Mouse (Mus musculus) midbrain, embryonic 15.5 days (tissue): ENCODE measurements around the gene Npas4. TPM values are rescaled to one million over a fixed set of nuclear protein-coding genes. Genes with fewer than 3 reads are reported as not detected.
"Not testable (repeated sequence)": the region's sequence is repeated elsewhere in the genome, so short reads cannot be mapped to it uniquely, and the experiment has no call there.

Experiments used
- ATAC-seq: fragments of 200-750 bp; cut with Nextera tagmentation; replicated peaks from 2 replicates; pipeline ENCODE4 v1.8.0; 2017; ENCODE audit warnings: moderate TSS enrichment
- H3K27ac ChIP-seq: fragments of 300-500 bp; sonication (generic); 2 replicates; pipeline ENCODE4 v1.5.1; 2015; ENCODE audit warnings: mild to moderate bottlenecking, inconsistent platforms
- H3K27me3 ChIP-seq: fragments of 300-500 bp; sonication (generic); replicated peaks from 2 replicates; pipeline ENCODE4 v1.6.1; 2015; ENCODE audit warnings: inconsistent platforms
- H3K36me3 ChIP-seq: fragments of 300-500 bp; sonication (generic); replicated peaks from 2 replicates; pipeline ENCODE4 v1.6.1; 2015; ENCODE audit warnings: inconsistent platforms
- H3K4me1 ChIP-seq: fragments of 300-500 bp; sonication (generic); 2 replicates; pipeline ENCODE4 v1.6.1; 2015; ENCODE audit warnings: inconsistent platforms
- H3K4me2 ChIP-seq: fragments of 300-500 bp; sonication (generic); 2 replicates; pipeline ENCODE4 v1.6.1; 2015; ENCODE audit warnings: inconsistent platforms, mild to moderate bottlenecking, moderate library complexity
- H3K4me3 ChIP-seq: fragments of 300-500 bp; sonication (generic); 2 replicates; pipeline ENCODE4 v1.5.1; 2015; ENCODE audit warnings: mild to moderate bottlenecking, inconsistent platforms
- H3K9ac ChIP-seq: fragments of 300-500 bp; sonication (generic); 2 replicates; pipeline ENCODE4 v1.6.1; 2015; ENCODE audit warnings: mild to moderate bottlenecking, inconsistent platforms
- H3K9me3 ChIP-seq: fragments of 300-500 bp; sonication (generic); 2 replicates; pipeline ENCODE4 v1.6.1; 2016; ENCODE audit warnings: inconsistent platforms
- WGBS: fragments of 180-500 bp; shearing (Covaris S2); methylation state at CpG from one replicate; pipeline ENCODE4 v1.1.7; 2015; ENCODE audit warnings: mixed read lengths; 5-methylcytosine and 5-hydroxymethylcytosine counted together
- polyA plus RNA-seq: library from polyadenylated mRNA; unstranded; fragments of >200 nt; fragmentation: Nextera tagmentation; extraction: Ambion mirVana; gene quantifications from 2 replicates; pipeline ENCODE4 v1.2.1, GENCODE M21; 2015

The Npas4 gene
- polyA plus RNA-seq, 1 experiment from 2014 or later = 0.67 TPM

- peaks cover 53% of the 10 kb centered on the region for H3K4me1 ChIP-seq
- H3K36me3 ChIP-seq = no peaks in the 10 kb centered on the region
- H3K27ac ChIP-seq = peak overlapping the region; percentile 81
- H3K4me2 ChIP-seq = peak overlapping the region; percentile 70
- H3K4me3 ChIP-seq = peak overlapping the region; percentile 48
- H3K9me3 ChIP-seq = no peaks in the 10 kb centered on the region
- WGBS = 11% methylated on average over 47 of the region's 47 CpGs
- ATAC-seq = peak; percentile 88
- H3K27me3 ChIP-seq = peaks cover 47% of the 10 kb centered on the region
- peak overlapping the region; percentile 50 for H3K9ac ChIP-seq
Measured at GRCm38 (mm10) chr19:4989434-4990255, 471 bp downstream of the Npas4 start.

DNA sequence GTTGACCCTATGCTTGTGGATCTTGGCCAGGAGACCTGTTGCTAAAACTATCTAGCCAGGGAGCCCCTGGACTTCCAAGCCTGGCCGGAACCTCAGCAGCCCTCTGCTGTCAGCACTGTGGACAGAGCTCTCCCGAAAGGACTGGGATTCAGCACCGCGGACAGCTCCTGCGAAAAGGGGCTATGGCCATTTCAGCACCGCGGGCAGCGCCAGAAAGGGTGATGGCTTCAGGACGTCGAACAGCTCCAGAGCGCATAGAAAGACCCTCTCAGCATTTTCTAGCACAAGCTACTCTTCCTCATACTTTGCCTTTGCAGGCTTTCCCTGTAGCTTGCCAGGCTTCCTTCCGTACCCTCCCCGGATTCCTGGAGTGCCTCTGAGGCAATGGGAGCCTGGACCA, 1.1 kb downstream of the Npas4 start:
- H3K27ac ChIP-seq = peak overlapping the region; percentile 81; the same call in 1 of the 2 replicates
- peaks cover 54% of the 10 kb centered on the region for H3K27me3 ChIP-seq
- H3K36me3 ChIP-seq = no peaks in the 10 kb centered on the region

GRCm38 (mm10) chr19:4981767-4982166, 8.3 kb downstream of the Npas4 start:
- H3K4me3 ChIP-seq = no peak overlapping the region
- H3K9me3 ChIP-seq = no peaks in the 10 kb centered on the region
- H3K27me3 ChIP-seq = peaks cover 42% of the 10 kb centered on the region
- H3K4me2 ChIP-seq = no peak overlapping the region
- H3K9ac ChIP-seq = no peak overlapping the region
- H3K27ac ChIP-seq = no peak overlapping the region
- no peak for ATAC-seq
- H3K36me3 ChIP-seq = no peaks in the 10 kb centered on the region
- no peaks in the 10 kb centered on the region for H3K4me1 ChIP-seq

More for the DNA sequence above, 1.1 kb downstream of the Npas4 start:
- peak overlapping the region; percentile 50 for H3K9ac ChIP-seq
- peak overlapping the region; percentile 70 for H3K4me2 ChIP-seq
- WGBS = 3% methylated on average over 13 of the region's 13 CpGs
- H3K4me3 ChIP-seq = peak overlapping the region; percentile 48
- no peaks in the 10 kb centered on the region for H3K9me3 ChIP-seq
- ATAC-seq = no peak
- peaks cover 47% of the 10 kb centered on the region for H3K4me1 ChIP-seq

DNA sequence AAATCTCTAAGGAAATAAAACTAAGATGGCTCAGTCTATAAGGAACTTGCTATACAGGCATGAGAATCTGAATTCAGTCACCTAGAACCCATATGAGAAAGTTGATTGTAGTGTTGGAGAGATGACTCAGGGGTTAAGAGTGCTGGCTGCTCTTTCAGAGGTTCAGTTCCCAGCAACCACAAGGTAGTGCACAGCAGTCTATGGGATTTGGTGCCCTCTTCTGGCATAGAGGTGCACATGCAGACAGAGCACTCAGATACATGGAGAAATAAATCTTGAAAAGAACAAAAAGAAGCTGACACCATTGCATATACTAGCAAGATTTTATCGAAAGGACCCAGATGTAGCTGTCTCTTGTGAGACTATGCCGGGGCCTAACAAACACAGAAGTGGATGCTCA, 21.9 kb downstream of the Npas4 start:
- 89% methylated on average over 2 of the region's 2 CpGs for WGBS
- peaks cover under 1% of the 10 kb centered on the region for H3K4me1 ChIP-seq
- no peak for ATAC-seq
- H3K9me3 ChIP-seq = no peaks in the 10 kb centered on the region
- no peaks in the 10 kb centered on the region for H3K27me3 ChIP-seq
- H3K4me2 ChIP-seq = no peak overlapping the region
- peaks cover 18% of the 10 kb centered on the region for H3K36me3 ChIP-seq
- no peak overlapping the region for H3K9ac ChIP-seq
- H3K4me3 ChIP-seq = no peak overlapping the region
- no peak overlapping the region for H3K27ac ChIP-seq

GRCm38 (mm10) chr19:4961928-4962601, 28.1 kb downstream of the Npas4 start, which contains the start of gene Mrpl11:
Gene Mrpl11 (plus strand): TSS chr19:4962147.
- Histone ChIP-seq H3K4me1 (peaks cover 13% of the 10 kb centered on the region), H3K36me3 (peaks cover 16% of the 10 kb centered on the region), H3K4me3 (peak within 1 kb of the TSS; percentile 63), H3K27ac (peak within 1 kb of the TSS; percentile 82), H3K27me3 (no peaks in the 10 kb centered on the region), H3K4me2 (peak within 1 kb of the TSS; percentile 70), H3K9me3 (no peaks in the 10 kb centered on the region), H3K9ac (peak within 1 kb of the TSS; percentile 64)
- peak; percentile 98 for ATAC-seq
- WGBS = under 1% methylated on average over 34 of the region's 34 CpGs

GRCm38 (mm10) chr19:4948641-4949040, 41.5 kb downstream of the Npas4 start:
- not testable (repeated sequence) for H3K4me1 ChIP-seq, ATAC-seq, H3K9me3 ChIP-seq, H3K27ac ChIP-seq, H3K9ac ChIP-seq, H3K4me3 ChIP-seq, H3K27me3 ChIP-seq, H3K36me3 ChIP-seq, H3K4me2 ChIP-seq
- WGBS = 82% methylated on average over 9 of the region's 9 CpGs

DNA sequence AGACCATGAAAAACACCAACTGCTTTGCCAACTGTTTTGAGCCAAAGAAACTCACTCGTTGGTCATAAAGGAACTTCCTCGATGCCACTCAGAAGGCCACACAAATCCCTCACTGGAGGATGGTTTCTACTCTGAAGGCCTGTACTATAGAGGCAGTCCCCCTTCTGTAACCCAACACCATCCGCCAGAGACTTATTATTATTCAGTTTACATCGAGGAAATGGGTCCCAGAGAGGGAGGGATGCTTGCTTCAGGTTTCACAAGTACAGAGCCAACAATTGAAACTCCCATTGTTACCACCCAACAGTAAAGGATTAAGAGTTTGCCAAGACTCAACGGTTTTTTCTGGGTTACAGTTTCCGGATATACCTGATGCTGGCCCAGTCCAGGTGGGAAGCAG, 44.6 kb downstream of the Npas4 start:
- 47% methylated on average over 6 of the region's 6 CpGs for WGBS

GRCm38 (mm10) chr19:4943253-4943588, 46.9 kb downstream of the Npas4 start:
- Histone ChIP-seq H3K27ac (peak overlapping the region; percentile 86), H3K9ac (peak overlapping the region; percentile 75), H3K36me3 (no peaks in the 10 kb centered on the region), H3K27me3 (peaks cover 2% of the 10 kb centered on the region; the same call in 1 of the 2 replicates), H3K4me2 (peak overlapping the region; percentile 67), H3K4me3 (peak overlapping the region; percentile 82), H3K4me1 (peaks cover 14% of the 10 kb centered on the region), H3K9me3 (no peaks in the 10 kb centered on the region)
- WGBS = 7% methylated on average over 13 of the region's 13 CpGs
- no peak for ATAC-seq

More for the DNA sequence above, 44.6 kb downstream of the Npas4 start:
- H3K36me3 ChIP-seq = no peaks in the 10 kb centered on the region
- H3K4me2 ChIP-seq = no peak overlapping the region
- H3K4me3 ChIP-seq = no peak overlapping the region
- no peak overlapping the region for H3K9ac ChIP-seq
- H3K27me3 ChIP-seq = no peaks in the 10 kb centered on the region
- no peaks in the 10 kb centered on the region for H3K9me3 ChIP-seq
- no peak overlapping the region for H3K27ac ChIP-seq
- H3K4me1 ChIP-seq = peaks cover 14% of the 10 kb centered on the region
- no peak for ATAC-seq

DNA sequence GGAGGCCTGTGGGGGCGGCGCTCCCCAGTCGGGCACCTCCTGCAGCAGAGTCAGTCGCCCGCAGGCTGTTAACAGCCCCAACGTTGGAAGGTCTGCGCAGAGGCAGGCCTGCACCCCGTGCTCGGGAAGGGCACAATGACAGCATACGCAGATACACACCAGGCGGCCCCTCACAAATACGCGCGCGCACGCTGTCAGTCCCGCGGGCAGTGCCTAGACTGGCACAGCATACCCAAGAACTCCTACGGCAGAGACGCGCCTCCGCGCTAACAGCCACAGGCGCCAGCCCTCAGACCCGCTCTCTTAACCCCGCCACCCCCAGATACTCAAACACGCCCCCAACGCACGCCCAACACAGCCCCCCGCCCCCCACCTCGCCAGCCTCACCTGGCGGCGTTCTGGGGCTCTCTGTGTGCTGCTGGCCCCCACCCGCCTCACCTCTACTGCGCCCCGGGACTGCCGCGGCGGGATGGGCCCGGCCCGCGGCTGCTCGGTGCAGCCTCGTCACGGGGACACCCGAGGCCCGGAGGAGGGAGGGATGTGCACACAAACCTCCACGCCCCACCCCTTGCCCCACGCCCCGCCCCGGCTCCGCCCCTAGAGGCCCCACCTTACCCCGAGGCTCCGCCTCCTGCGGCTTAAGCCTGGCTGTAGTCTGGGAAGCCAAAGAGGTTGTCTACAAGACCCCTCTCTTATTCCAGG, 47.4 kb downstream of the Npas4 start, which contains the start of gene Peli3:
Peli3 (minus strand) TSS at position 577 of the 702 bp plus-strand sequence.
- H3K4me1 ChIP-seq = peaks cover 14% of the 10 kb centered on the region
- WGBS = 0% methylated on average over 52 of the region's 55 CpGs
- peak within 1 kb of the TSS; percentile 86 for H3K27ac ChIP-seq
- no peaks in the 10 kb centered on the region for H3K9me3 ChIP-seq
- H3K4me3 ChIP-seq = peak within 1 kb of the TSS; percentile 82
- peak within 1 kb of the TSS; percentile 75 for H3K9ac ChIP-seq
- no peaks in the 10 kb centered on the region for H3K36me3 ChIP-seq
- peak within 1 kb of the TSS; percentile 67 for H3K4me2 ChIP-seq
- peaks cover 2% of the 10 kb centered on the region; the same call in 1 of the 2 replicates for H3K27me3 ChIP-seq
- ATAC-seq = peak; percentile 96

- Histone ChIP-seq H3K4me3 (no peak overlapping the region), H3K4me1 (peaks cover 10% of the 10 kb centered on the region), H3K36me3 (0 out of 2 replicates have a peak, but pooled peaks cover 2% of the 10 kb centered on the region), H3K4me2 (no peak overlapping the region), H3K27me3 (peaks cover 2% of the 10 kb centered on the region; the same call in 1 of the 2 replicates), H3K9me3 (no peaks in the 10 kb centered on the region), H3K27ac (no peak overlapping the region), H3K9ac (no peak overlapping the region)
- no peak for ATAC-seq
- 89% methylated on average over 17 of the region's 17 CpGs for WGBS
Measured at GRCm38 (mm10) chr19:4937444-4938310, 52.4 kb downstream of the Npas4 start.

- no peak overlapping the region for H3K4me2 ChIP-seq
- no peak for ATAC-seq
- H3K9me3 ChIP-seq = no peaks in the 10 kb centered on the region
- no peak overlapping the region for H3K27ac ChIP-seq
- H3K9ac ChIP-seq = no peak overlapping the region
- peaks cover 5% of the 10 kb centered on the region for H3K4me1 ChIP-seq
- H3K36me3 ChIP-seq = 0 out of 2 replicates have a peak, but pooled peaks cover 2% of the 10 kb centered on the region
- peaks cover 2% of the 10 kb centered on the region; the same call in 1 of the 2 replicates for H3K27me3 ChIP-seq
- 87% methylated on average over 2 of the region's 2 CpGs for WGBS
- no peak overlapping the region for H3K4me3 ChIP-seq
Measured at GRCm38 (mm10) chr19:4936896-4937295, 53.2 kb downstream of the Npas4 start.
